Mouse (Mus musculus): ENCODE measurements around the gene Sh3pxd2a. TPM values are rescaled to one million over a fixed set of nuclear protein-coding genes. Genes with fewer than 3 reads are reported as not detected.
A peak's percentile ranks its signal among the peaks of the same experiment; 100 is the strongest.

The Sh3pxd2a gene
- polyA plus RNA-seq, 1 experiment from 2014 or later: 3.8 TPM

DNA sequence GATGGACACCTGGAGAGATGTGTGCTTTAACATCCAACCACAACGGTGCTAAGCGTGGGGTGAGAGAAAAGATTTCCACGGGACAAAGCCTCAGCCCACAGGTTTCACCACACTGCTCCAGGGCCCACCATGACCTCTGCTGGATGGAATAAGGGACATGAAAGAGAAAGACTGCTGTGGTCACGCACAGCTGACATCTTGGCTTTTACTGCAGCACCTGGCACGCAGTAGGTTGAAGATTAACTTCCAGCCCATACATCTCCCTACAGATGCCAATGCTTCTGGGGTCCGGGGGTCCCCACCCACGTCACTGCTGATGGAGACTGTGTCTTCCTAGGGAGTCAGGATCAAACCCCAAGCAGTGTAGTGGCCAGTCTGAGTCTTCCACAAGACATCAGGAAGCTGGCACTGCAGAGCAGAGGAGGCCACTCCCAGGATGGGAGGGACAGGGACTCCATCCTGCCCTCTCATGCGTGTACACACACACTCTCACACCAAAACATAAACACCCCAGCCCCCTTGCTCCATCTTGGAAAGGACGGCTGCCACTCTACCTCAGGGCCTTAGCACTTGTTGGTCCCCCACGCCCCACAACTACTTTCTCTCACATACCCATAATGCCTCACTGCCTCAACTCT lies 12.6 kb downstream of the Sh3pxd2a start:
- no peak for DNase-seq (ENCODE audit: low spot score)
- H3K4me3 ChIP-seq: no peak overlapping the region
- H3K27ac ChIP-seq: no peak overlapping the region
- H3K4me1 ChIP-seq: peaks cover 83% of the 10 kb centered on the region
- no peaks in the 10 kb centered on the region for H3K27me3 ChIP-seq (ENCODE audit: low read depth, poor library complexity, severe bottlenecking)
- WGBS: 72% methylated on average over 10 of the region's 10 CpGs
- no peaks in the 10 kb centered on the region; the same call in 1 of the 2 replicates for H3K36me3 ChIP-seq
- H3K9me3 ChIP-seq (replicated peaks): no peaks in the 10 kb centered on the region

DNA sequence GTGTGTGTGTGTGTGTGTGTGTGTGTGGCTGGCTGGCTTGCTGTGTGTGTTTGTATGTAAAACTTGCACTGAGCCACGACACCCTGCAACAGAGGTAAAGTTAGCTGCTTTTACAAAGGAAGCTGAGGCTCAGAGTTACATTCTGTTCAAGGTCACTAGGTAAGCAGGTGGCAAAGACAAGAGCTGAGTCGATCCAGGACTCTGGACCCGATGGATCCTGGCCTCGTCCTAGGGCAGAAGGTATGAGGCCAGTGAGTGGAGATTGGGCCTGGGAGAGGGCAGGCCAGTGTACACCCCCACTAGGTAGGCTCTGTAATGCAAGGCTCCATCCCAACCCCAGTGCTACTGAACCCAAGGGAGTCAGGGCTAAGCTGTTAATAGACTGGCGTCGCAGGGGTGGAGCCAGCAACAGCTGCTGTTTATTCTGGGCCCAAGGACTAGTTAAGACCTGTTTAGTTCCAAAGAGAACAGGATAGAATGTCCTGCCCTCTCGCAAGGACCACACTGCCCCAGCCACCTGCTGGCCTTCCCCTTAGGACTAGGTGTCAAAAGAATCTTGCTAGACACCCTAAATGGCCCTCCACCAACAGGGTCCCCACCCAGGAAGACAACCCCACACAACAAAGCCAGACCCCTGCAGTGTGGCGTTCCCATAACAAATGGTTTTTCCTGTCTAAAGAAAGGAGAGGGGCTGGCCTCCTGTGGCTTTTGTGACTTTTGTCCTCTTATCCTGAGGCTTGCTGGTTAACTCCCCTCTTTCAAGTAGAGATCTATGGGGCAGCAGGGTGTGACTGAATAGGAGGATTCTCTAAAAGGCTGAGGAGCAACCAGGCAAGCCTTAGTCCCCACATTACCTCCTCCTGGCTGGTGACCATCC lies 13.7 kb downstream of the Sh3pxd2a start:
- Histone ChIP-seq H3K4me1 (peaks cover 85% of the 10 kb centered on the region), H3K27ac (peak overlapping the region; percentile 21; the same call in 1 of the 2 replicates), H3K27me3 (ENCODE audit: low read depth, poor library complexity, severe bottlenecking) (no peaks in the 10 kb centered on the region), H3K4me3 (no peak overlapping the region), H3K36me3 (no peaks in the 10 kb centered on the region; the same call in 1 of the 2 replicates), H3K9me3 (replicated peaks) (no peaks in the 10 kb centered on the region)
- WGBS: 32% methylated on average over 8 of the region's 8 CpGs
- DNase-seq (ENCODE audit: low spot score): no peak

DNA sequence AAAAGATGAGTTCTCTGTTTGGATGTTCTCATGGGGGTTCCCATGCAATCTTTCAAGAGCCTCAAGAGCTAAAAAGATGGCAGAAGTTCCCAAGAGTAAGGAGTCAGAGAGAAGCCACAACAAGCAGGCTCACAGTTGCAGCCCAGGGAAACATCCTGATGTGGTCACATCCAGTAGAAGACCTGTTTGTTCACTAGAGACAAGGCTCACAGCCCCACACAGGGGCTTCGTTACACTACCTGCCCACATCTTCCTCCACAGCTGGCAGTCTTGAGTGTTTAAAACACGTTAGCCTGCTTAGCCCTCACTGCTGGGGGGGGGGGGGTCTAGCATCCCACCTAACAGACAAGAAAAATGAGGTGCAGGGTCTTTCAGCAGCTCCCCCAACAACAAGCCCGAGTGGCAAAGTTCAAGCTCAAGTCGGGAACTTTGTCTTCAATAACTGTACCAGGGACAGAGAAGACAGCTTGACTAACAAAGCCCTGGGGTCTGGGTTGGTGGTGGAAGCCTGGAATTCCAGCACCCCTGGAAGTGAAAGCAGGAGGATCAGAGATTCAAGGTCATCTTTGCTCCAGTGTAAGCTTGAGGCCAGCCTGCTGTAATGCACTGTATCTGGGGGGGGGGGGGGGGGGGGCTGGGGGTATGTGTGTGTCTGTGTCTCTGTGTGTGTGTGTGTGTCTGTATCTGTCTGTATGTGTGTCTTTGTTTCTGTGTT lies 14.5 kb downstream of the Sh3pxd2a start:
- Histone ChIP-seq H3K4me3 (no peak overlapping the region), H3K36me3 (no peaks in the 10 kb centered on the region), H3K9me3 (replicated peaks) (no peaks in the 10 kb centered on the region), H3K4me1 (peaks cover 82% of the 10 kb centered on the region), H3K27ac (peak overlapping the region; percentile 21; the same call in 1 of the 2 replicates), H3K27me3 (ENCODE audit: low read depth, poor library complexity, severe bottlenecking) (no peaks in the 10 kb centered on the region)
- WGBS: 62% methylated on average over 4 of the region's 4 CpGs
- no peak for DNase-seq (ENCODE audit: low spot score)

DNA sequence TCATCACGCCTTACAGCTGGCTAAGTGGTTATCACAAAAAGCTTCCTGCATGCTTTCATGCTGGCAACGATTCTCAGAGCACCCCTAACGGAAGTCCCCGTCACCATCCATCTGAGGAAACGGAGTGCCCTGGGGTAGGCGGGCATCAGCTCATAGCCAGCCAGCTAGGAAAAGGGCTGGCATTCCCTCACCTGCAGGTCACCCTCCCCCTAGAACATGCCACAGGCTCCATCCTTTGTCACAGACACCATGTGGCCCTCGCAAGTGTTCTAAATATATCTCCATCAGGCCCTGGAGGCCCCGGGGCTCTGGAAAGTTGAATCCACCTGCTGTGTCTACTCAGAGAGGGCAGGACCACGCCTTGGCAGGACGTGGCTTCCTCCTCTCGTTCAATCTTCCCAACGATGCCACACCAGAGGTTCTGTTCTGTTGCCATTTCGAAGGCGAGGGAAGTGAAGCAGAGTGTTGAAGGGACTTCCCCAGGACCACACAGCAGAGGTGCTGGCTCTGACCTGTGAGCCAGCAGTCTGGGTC lies 15.5 kb downstream of the Sh3pxd2a start:
- Histone ChIP-seq H3K36me3 (no peaks in the 10 kb centered on the region), H3K27ac (peak overlapping the region; percentile 15; the same call in 1 of the 2 replicates), H3K9me3 (replicated peaks) (no peaks in the 10 kb centered on the region), H3K4me3 (no peak overlapping the region), H3K27me3 (ENCODE audit: low read depth, poor library complexity, severe bottlenecking) (no peaks in the 10 kb centered on the region), H3K4me1 (peaks cover 82% of the 10 kb centered on the region)
- no peak for DNase-seq (ENCODE audit: low spot score)
- WGBS: 79% methylated on average over 14 of the region's 14 CpGs

DNA sequence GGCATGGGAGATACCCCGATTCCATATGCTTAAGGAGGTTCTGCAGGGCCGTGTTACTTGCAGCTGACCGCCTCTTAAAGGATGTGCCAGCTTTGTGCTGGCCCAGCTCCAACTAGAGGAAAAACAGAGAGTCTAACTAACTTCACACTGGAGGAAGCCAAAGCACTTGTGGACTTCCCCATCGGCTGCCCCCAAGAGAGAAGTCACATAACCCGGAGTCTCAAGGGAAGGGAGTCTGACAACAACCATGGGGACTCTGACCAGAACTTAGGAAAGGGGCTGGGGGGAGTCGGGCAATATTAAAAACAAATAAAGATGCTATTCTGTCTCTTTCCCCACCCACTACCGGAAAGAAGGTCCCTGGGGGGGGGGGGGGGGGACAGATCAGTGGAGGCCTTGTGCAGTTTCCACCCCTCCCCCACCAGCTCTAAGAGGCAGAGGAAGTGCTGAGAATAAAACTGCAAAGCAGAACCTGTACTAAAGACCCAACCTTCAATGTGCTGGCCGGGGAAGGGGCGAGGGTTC lies 17.3 kb downstream of the Sh3pxd2a start:
- DNase-seq (ENCODE audit: low spot score): no peak
- H3K9me3 ChIP-seq (replicated peaks): no peaks in the 10 kb centered on the region
- H3K4me3 ChIP-seq: no peak overlapping the region
- peak overlapping the region; percentile 20; the same call in 1 of the 2 replicates for H3K27ac ChIP-seq
- 65% methylated on average over 9 of the region's 9 CpGs for WGBS
- H3K4me1 ChIP-seq: peaks cover 94% of the 10 kb centered on the region
- no peaks in the 10 kb centered on the region for H3K27me3 ChIP-seq (ENCODE audit: low read depth, poor library complexity, severe bottlenecking)
- no peaks in the 10 kb centered on the region for H3K36me3 ChIP-seq

DNA sequence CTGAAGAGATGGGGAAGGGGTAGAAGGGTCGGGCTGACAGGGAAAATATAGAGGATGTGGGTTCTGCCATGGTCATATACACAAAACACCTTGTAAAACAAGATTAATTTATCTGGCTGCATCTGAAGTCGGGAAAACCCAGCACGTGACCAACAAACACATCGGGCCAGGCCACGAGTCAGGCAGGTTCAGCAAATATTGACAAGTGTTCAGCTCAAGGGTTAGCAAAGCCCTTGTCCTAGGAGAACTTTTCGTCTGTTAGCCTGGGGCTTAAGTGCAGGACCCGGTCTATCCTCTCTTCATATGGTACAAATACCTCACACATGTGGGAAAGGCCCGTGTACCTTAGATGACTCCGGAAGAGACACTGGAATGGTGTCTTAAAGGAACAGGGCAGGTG lies 18.1 kb downstream of the Sh3pxd2a start:
- Histone ChIP-seq H3K9me3 (replicated peaks) (no peaks in the 10 kb centered on the region), H3K36me3 (no peaks in the 10 kb centered on the region), H3K4me1 (peaks cover 91% of the 10 kb centered on the region), H3K4me3 (no peak overlapping the region), H3K27me3 (ENCODE audit: low read depth, poor library complexity, severe bottlenecking) (no peaks in the 10 kb centered on the region), H3K27ac (0 out of 2 replicates have a peak overlapping the region, but pooled peaks have one; percentile 20)
- no peak for DNase-seq (ENCODE audit: low spot score)
- 82% methylated on average over 9 of the region's 9 CpGs for WGBS

DNA sequence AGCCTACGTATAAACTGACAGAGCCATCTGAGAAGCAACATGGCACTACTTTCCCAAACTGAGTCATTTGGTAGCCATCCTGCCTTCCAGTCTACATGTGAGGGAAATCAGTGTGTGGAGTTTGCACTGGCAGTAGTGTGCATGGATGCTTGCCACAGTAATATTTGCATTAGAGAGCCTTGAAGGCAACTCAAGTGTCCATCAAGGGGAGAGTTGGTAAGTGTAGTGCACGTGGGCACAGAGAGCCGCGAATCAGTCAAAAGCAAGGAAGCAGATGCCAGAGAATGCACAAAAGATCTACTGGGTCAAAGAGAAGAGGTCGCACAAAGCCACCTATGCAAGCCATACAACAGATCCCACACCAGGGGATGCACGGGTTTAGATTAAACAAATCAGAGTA lies 18.5 kb downstream of the Sh3pxd2a start:
- no peaks in the 10 kb centered on the region for H3K27me3 ChIP-seq (ENCODE audit: low read depth, poor library complexity, severe bottlenecking)
- DNase-seq (ENCODE audit: low spot score): no peak
- 89% methylated on average over 6 of the region's 6 CpGs for whole genome bisulfite sequencing
- H3K9me3 ChIP-seq (replicated peaks): no peaks in the 10 kb centered on the region
- H3K4me3 ChIP-seq: no peak overlapping the region
- no peaks in the 10 kb centered on the region for H3K36me3 ChIP-seq
- peaks cover 91% of the 10 kb centered on the region for H3K4me1 ChIP-seq
- no peak overlapping the region for H3K27ac ChIP-seq

DNA sequence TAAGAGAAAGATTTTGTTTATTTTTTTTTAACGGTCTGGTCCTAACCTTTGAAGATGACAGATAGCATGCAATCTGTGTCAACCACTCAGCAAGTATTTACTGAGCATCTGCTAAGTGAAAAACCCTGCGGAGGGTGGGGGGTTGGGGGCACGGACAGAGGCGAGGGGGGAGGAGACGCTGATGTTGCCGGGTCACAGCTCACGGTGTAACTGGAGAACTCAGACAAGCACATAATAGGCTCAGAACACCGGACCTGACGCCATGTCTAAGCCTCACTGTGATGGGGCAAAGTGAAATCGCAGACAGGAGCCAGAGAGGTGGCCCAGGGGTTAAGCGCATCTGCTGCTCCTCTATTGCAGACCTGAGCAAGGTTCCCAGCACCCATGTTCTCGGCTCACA lies 19.7 kb downstream of the Sh3pxd2a start:
- H3K9me3 ChIP-seq (replicated peaks): no peaks in the 10 kb centered on the region
- no peaks in the 10 kb centered on the region for H3K27me3 ChIP-seq (ENCODE audit: low read depth, poor library complexity, severe bottlenecking)
- 13% methylated on average over 12 of the region's 12 CpGs for WGBS
- no peaks in the 10 kb centered on the region for H3K36me3 ChIP-seq
- H3K4me1 ChIP-seq: peaks cover 86% of the 10 kb centered on the region
- DNase-seq (ENCODE audit: low spot score): peak; percentile 54
- H3K4me3 ChIP-seq: peak overlapping the region; percentile 24
- no peak overlapping the region for H3K27ac ChIP-seq

DNA sequence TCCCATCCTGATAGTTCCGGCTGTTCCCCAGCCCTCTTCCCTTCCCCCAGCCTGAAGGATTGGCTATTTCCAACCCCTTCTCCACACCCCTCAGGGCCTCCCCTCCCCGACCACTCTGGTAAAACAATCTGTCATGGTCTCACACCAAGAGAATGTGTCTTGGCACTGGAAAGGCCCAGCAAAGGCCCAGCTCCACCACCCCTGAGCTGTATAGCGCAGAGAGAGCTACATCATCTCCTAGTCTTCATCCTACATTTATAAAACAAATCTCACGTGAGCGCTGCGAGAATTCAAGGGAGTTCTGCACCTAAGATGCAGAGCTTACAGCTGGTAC lies 21.9 kb downstream of the Sh3pxd2a start:
- no peak overlapping the region for H3K4me3 ChIP-seq
- 65% methylated on average over 6 of the region's 6 CpGs for WGBS
- H3K36me3 ChIP-seq: no peaks in the 10 kb centered on the region
- H3K4me1 ChIP-seq: peaks cover 82% of the 10 kb centered on the region
- H3K9me3 ChIP-seq (replicated peaks): no peaks in the 10 kb centered on the region
- no peaks in the 10 kb centered on the region for H3K27me3 ChIP-seq (ENCODE audit: low read depth, poor library complexity, severe bottlenecking)
- no peak overlapping the region for H3K27ac ChIP-seq
- no peak for DNase-seq (ENCODE audit: low spot score)

DNA sequence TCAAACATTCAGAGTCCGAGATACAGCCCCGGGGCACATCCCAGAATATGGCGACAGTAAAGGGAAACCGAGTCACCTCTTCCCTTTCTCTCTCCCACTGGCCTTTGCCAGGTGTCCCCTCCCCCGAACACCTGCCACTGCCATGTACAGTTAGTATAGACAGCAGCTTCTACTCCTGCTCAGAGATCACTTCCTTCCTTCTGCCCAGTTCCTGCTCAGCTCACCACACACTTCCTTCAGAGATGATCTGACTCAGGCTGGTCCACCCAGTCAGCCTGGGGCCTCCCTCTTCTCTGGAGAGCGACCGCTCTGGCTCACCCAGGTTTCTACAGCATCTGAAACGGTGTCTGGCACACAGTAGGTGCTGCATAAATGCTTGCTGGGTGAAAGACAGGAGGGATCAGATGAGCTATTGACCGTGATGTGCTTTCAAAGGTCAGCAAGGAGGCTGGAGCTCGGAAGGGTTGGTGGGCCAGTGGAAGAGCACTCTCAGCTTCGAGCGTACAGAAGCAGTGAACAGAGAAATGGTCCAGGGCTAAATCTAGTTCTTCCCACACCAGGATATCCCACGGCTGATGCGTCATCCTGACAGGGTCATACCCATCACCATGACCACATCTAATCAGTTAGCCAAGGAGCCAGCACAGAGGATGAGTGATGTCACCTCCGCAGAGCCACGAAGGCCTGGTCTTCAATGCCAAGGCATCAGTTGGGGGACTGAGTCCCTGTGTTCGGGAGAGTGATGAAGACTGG lies 22.5 kb downstream of the Sh3pxd2a start:
- Histone ChIP-seq H3K9me3 (replicated peaks) (no peaks in the 10 kb centered on the region), H3K27me3 (ENCODE audit: low read depth, poor library complexity, severe bottlenecking) (no peaks in the 10 kb centered on the region), H3K36me3 (no peaks in the 10 kb centered on the region), H3K27ac (no peak overlapping the region), H3K4me1 (peaks cover 76% of the 10 kb centered on the region), H3K4me3 (no peak overlapping the region)
- 83% methylated on average over 17 of the region's 17 CpGs for whole genome bisulfite sequencing
- no peak for DNase-seq (ENCODE audit: low spot score)

DNA sequence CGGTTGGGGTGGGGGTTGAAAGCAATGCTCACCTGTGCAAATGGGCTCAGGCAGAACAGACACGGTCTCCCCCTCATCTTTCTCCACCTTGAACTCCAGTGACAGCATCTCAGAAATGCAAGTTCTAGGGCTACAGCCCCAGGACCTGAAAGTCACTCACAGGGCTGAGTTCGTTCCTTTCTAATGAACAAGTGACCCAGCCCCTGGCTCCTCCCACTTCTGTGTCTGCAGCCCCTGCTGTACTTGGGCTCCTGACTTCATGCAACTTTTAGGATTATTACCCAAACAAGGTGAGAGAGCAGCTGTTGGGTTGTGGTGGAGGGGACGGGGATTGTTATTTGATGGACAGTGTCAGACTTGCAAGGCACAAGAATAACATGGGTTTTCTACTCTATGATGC lies 23.2 kb downstream of the Sh3pxd2a start:
- H3K27ac ChIP-seq: no peak overlapping the region
- no peak overlapping the region for H3K4me3 ChIP-seq
- H3K36me3 ChIP-seq: no peaks in the 10 kb centered on the region
- DNase-seq (ENCODE audit: low spot score): no peak
- no peaks in the 10 kb centered on the region for H3K27me3 ChIP-seq (ENCODE audit: low read depth, poor library complexity, severe bottlenecking)
- H3K4me1 ChIP-seq: peaks cover 69% of the 10 kb centered on the region
- 84% methylated on average over 4 of the region's 4 CpGs for WGBS
- H3K9me3 ChIP-seq (replicated peaks): no peaks in the 10 kb centered on the region

DNA sequence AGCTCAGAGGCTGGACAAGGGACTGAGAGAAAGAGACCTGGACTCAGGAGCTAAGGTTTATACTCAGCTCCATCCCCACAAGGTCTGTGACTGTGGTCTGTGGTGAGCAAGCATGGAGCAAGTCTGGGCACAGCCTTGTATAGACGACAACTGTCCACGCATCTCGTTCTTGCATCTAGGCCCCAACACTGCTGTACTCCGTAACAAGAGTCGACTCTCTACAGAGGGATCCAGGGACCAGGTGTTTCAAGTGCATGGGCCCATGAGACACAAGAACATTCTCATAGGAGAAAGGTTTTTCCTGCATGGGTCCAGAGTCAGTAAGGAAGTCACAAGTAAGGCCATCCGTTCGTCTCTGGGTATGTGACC lies 23.8 kb downstream of the Sh3pxd2a start:
- H3K36me3 ChIP-seq: no peaks in the 10 kb centered on the region

More for the DNA sequence above, 23.8 kb downstream of the Sh3pxd2a start:
- H3K27me3 ChIP-seq (ENCODE audit: low read depth, poor library complexity, severe bottlenecking): no peaks in the 10 kb centered on the region
- H3K9me3 ChIP-seq (replicated peaks): no peaks in the 10 kb centered on the region
- H3K4me3 ChIP-seq: no peak overlapping the region
- DNase-seq (ENCODE audit: low spot score): no peak
- peaks cover 64% of the 10 kb centered on the region for H3K4me1 ChIP-seq
- WGBS: 94% methylated on average over 7 of the region's 7 CpGs
- no peak overlapping the region for H3K27ac ChIP-seq

All from limb, embryonic 10.5 days (tissue).